Mouse (Mus musculus): Measurements from ENCODE around the gene Pde8b. TPM values are rescaled to one million over a fixed set of nuclear protein-coding genes. Genes with fewer than 3 reads are reported as not detected.

The Pde8b gene
- polyA plus RNA-seq, 1 experiment, result 0.05 TPM

DNA sequence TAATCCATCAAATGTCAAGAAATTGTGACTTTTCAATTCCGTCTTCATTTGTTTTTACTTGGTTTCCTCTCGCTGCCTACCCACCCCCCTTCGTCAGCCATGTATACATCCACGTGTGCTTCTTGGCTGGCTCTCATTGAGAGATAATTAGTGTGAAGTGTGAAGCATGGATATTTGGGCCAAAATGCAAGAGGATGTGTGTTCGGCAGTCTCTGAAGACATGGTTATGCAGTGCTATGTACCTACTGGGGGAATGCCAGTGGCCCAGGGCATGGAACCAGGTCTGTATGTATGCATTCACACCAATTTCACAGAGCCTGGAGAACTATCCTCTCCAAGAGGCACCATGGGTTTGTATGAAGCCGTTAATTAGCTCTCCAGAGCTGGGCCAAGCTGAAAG, 219.3 kb downstream of the Pde8b start:
- no peaks in the 10 kb centered on the region for H3K36me3 ChIP-seq (ENCODE audit: control insufficient read depth, insufficient read depth)
- H3K4me3 ChIP-seq (ENCODE audit: insufficient read depth, poor library complexity, severe bottlenecking), result no peak overlapping the region
- H3K79me2 ChIP-seq (ENCODE audit: control insufficient read depth, insufficient read depth), result no peaks in the 10 kb centered on the region
- no peaks in the 10 kb centered on the region for H3K27me3 ChIP-seq (ENCODE audit: control insufficient read depth, insufficient read depth, insufficient read length)
- H3K79me3 ChIP-seq (ENCODE audit: low read depth), result no peaks in the 10 kb centered on the region
- H3ac ChIP-seq (ENCODE audit: control insufficient read depth, insufficient read length, low read depth), result no peak overlapping the region
- TF ChIP-seq CTCF (IDR thresholded peaks at IDR 0.05; ENCODE audit: control insufficient read depth, insufficient read depth, insufficient read length) (no peak), MYOG (IDR thresholded peaks at IDR 0.05; ENCODE audit: control insufficient read depth, extremely low read depth, insufficient read length) (no peak), USF1 (IDR thresholded peaks at IDR 0.05; ENCODE audit: low read depth) (no peak), FOSL1 (IDR thresholded peaks at IDR 0.05; ENCODE audit: insufficient read depth, low read length, poor library complexity, severe bottlenecking) (no peak), MAX (IDR thresholded peaks at IDR 0.05) (no peak)

DNA sequence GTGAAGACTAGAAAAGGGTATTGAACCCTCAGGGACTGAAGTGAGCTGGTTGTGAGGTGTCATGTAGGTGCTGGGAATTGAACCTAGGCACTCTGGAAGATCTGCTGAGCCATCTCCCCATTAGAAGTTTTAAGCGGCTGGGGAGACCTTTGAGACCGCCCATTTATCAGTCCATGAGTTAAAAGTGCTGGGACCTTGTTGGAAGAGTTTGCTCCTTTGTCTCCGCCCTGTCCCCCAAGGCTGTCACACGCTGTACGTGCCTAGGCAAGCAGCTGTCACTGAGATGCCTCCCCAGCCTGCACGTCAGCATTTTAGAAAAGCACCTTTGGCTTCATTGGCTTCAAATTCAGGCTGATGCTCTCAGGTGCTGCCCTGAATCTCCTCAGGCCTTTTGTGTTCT, 229.9 kb downstream of the Pde8b start:
- no peaks in the 10 kb centered on the region for H3K27me3 ChIP-seq (ENCODE audit: control insufficient read depth, insufficient read depth, insufficient read length)
- no peaks in the 10 kb centered on the region for H3K79me3 ChIP-seq (ENCODE audit: low read depth)
- H3ac ChIP-seq (ENCODE audit: control insufficient read depth, insufficient read length, low read depth), result no peak overlapping the region
- H3K4me3 ChIP-seq (ENCODE audit: insufficient read depth, poor library complexity, severe bottlenecking), result no peak overlapping the region
- no peaks in the 10 kb centered on the region for H3K36me3 ChIP-seq (ENCODE audit: control insufficient read depth, insufficient read depth)
- no peak for TF ChIP-seq FOSL1 (IDR thresholded peaks at IDR 0.05; ENCODE audit: insufficient read depth, low read length, poor library complexity, severe bottlenecking)
- no peak for TF ChIP-seq CTCF (IDR thresholded peaks at IDR 0.05; ENCODE audit: control insufficient read depth, insufficient read depth, insufficient read length)
- no peak for TF ChIP-seq MAX (IDR thresholded peaks at IDR 0.05)
- TF ChIP-seq MYOD1 (IDR thresholded peaks at IDR 0.05; ENCODE audit: control insufficient read depth, insufficient read length, low read depth), result no peak
- no peak for TF ChIP-seq MYOG (IDR thresholded peaks at IDR 0.05; ENCODE audit: control insufficient read depth, extremely low read depth, insufficient read length)
- TF ChIP-seq CEBPB (IDR thresholded peaks at IDR 0.05; ENCODE audit: low read depth), result no peak
- TF ChIP-seq USF1 (IDR thresholded peaks at IDR 0.05; ENCODE audit: low read depth), result no peak
- H3K79me2 ChIP-seq (ENCODE audit: control insufficient read depth, insufficient read depth), result no peaks in the 10 kb centered on the region

DNA sequence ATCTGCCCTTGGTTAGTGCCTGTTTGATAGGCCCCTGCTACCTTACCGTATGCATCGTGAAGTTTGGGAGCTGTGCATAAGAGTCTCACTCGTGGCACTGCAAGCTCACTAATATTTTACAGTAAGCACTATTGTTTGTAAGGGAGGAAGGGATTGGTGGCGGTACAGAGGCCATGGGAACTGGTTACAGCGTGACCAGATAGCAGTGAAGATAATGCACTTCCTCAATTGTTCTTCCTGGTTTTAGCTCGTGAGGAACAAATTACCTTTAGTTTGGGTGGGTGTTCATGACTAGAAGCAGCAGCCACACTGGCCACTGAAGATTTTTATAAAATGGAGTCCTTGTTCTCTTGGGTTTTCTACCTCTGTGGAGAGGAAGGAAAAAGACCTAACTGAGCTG, 230.8 kb downstream of the Pde8b start:
- Histone ChIP-seq H3ac (ENCODE audit: control insufficient read depth, insufficient read length, low read depth) (no peak overlapping the region), H3K36me3 (ENCODE audit: control insufficient read depth, insufficient read depth) (no peaks in the 10 kb centered on the region), H3K79me2 (ENCODE audit: control insufficient read depth, insufficient read depth) (no peaks in the 10 kb centered on the region), H3K27me3 (ENCODE audit: control insufficient read depth, insufficient read depth, insufficient read length) (no peaks in the 10 kb centered on the region), H3K79me3 (ENCODE audit: low read depth) (no peaks in the 10 kb centered on the region), H3K4me3 (ENCODE audit: insufficient read depth, poor library complexity, severe bottlenecking) (no peak overlapping the region)
- TF ChIP-seq USF1 (IDR thresholded peaks at IDR 0.05; ENCODE audit: low read depth) (no peak), FOSL1 (IDR thresholded peaks at IDR 0.05; ENCODE audit: insufficient read depth, low read length, poor library complexity, severe bottlenecking) (no peak), MYOG (IDR thresholded peaks at IDR 0.05; ENCODE audit: control insufficient read depth, extremely low read depth, insufficient read length) (no peak)

DNA sequence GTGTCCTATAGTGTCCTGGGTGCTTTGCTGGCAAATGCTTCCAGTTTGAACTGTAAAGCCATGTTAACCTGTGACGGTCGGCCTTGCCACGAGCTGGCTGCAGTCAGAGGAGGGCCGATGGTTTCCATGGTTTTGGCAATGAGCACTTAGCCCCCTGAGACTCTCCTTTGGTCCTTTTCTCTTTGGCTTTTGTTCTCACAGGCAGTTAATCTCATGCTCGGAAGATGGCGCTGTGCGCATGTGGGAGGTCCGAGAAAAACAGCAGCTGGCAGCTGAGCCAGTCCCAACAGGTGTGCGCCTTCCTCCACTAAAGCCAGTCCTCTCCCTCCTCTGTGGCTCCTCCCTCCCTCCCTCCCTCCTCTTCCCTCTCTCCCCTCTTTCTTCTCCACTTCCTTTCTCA, 232.2 kb downstream of the Pde8b start:
- Histone ChIP-seq H3K27me3 (ENCODE audit: control insufficient read depth, insufficient read depth, insufficient read length) (no peaks in the 10 kb centered on the region), H3K79me2 (ENCODE audit: control insufficient read depth, insufficient read depth) (no peaks in the 10 kb centered on the region), H3K4me3 (ENCODE audit: insufficient read depth, poor library complexity, severe bottlenecking) (no peak overlapping the region), H3K79me3 (ENCODE audit: low read depth) (no peaks in the 10 kb centered on the region), H3K36me3 (ENCODE audit: control insufficient read depth, insufficient read depth) (no peaks in the 10 kb centered on the region), H3ac (ENCODE audit: control insufficient read depth, insufficient read length, low read depth) (no peak overlapping the region)
- TF ChIP-seq MYOD1 (IDR thresholded peaks at IDR 0.05; ENCODE audit: control insufficient read depth, insufficient read length, low read depth) (peak; percentile 53), USF1 (IDR thresholded peaks at IDR 0.05; ENCODE audit: low read depth) (no peak), CTCF (IDR thresholded peaks at IDR 0.05; ENCODE audit: control insufficient read depth, insufficient read depth, insufficient read length) (peak; percentile 17), MAX (IDR thresholded peaks at IDR 0.05) (no peak), CEBPB (IDR thresholded peaks at IDR 0.05; ENCODE audit: low read depth) (no peak)

DNA sequence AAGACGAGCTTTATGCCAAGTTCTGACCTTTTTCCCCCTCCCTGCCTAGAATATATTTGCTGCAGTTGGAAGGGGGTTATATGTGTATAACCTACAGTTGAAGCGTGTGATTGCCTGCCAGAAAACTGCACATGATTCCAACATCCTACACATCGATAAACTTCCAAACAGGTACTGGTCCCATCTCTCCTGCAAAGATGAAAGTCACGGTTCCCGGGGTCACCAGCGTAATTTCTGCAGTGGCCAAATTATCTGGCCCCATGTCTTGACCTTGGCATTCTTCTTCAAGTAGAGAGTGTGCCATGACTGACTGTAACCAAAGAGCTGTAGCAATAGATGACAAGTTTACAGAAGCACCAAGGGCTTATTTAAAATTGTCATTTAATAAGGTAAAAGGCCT, 232.9 kb downstream of the Pde8b start:
- Histone ChIP-seq H3K27me3 (ENCODE audit: control insufficient read depth, insufficient read depth, insufficient read length) (no peaks in the 10 kb centered on the region), H3K79me2 (ENCODE audit: control insufficient read depth, insufficient read depth) (no peaks in the 10 kb centered on the region), H3K79me3 (ENCODE audit: low read depth) (no peaks in the 10 kb centered on the region), H3K36me3 (ENCODE audit: control insufficient read depth, insufficient read depth) (no peaks in the 10 kb centered on the region), H3ac (ENCODE audit: control insufficient read depth, insufficient read length, low read depth) (no peak overlapping the region), H3K4me3 (ENCODE audit: insufficient read depth, poor library complexity, severe bottlenecking) (no peak overlapping the region)
- TF ChIP-seq USF1 (IDR thresholded peaks at IDR 0.05; ENCODE audit: low read depth) (no peak), MAX (IDR thresholded peaks at IDR 0.05) (no peak), CTCF (IDR thresholded peaks at IDR 0.05; ENCODE audit: control insufficient read depth, insufficient read depth, insufficient read length) (no peak), FOSL1 (IDR thresholded peaks at IDR 0.05; ENCODE audit: insufficient read depth, low read length, poor library complexity, severe bottlenecking) (no peak), CEBPB (IDR thresholded peaks at IDR 0.05; ENCODE audit: low read depth) (no peak), MYOG (IDR thresholded peaks at IDR 0.05; ENCODE audit: control insufficient read depth, extremely low read depth, insufficient read length) (no peak), MYOD1 (IDR thresholded peaks at IDR 0.05; ENCODE audit: control insufficient read depth, insufficient read length, low read depth) (no peak)

DNA sequence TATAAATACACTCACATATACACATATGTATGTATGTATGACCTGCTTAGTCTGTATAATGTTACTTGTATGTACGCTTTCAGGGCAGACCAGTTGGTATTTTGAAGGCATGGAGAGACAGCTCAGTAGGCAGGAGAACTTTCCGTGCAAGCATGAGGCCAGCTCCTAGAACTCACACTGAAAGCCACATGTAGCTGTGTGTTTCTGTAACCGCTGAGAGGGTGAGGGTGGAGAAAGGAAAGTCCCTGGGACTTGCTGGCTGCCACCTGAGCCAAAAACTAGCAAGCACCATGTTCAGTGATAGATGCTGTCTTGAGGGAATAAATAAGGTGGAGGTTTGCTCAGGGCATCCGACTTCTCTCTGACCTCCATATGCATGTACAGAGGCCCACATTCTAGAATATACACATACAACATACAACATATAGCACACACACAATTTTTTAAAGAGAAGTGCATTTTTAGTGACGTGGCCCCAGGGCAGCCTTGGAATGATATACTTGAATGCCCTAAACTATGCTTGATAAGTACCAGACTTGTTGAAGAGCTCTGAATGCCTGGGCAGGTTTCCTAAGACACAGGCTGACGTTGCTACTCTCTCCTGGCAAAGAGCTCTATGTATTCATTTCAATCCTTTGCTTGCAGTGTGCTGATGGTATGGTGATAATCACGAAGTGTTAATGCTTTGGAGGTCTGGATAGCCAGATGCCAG, 238.4 kb downstream of the Pde8b start:
- TF ChIP-seq CEBPB (IDR thresholded peaks at IDR 0.05; ENCODE audit: low read depth) (no peak), MYOD1 (IDR thresholded peaks at IDR 0.05; ENCODE audit: control insufficient read depth, insufficient read length, low read depth) (no peak), USF1 (IDR thresholded peaks at IDR 0.05; ENCODE audit: low read depth) (no peak), MAX (IDR thresholded peaks at IDR 0.05) (no peak), FOSL1 (IDR thresholded peaks at IDR 0.05; ENCODE audit: insufficient read depth, low read length, poor library complexity, severe bottlenecking) (no peak), CTCF (IDR thresholded peaks at IDR 0.05; ENCODE audit: control insufficient read depth, insufficient read depth, insufficient read length) (no peak), MYOG (IDR thresholded peaks at IDR 0.05; ENCODE audit: control insufficient read depth, extremely low read depth, insufficient read length) (no peak)
- Histone ChIP-seq H3K27me3 (ENCODE audit: control insufficient read depth, insufficient read depth, insufficient read length) (no peaks in the 10 kb centered on the region), H3K36me3 (ENCODE audit: control insufficient read depth, insufficient read depth) (no peaks in the 10 kb centered on the region), H3K4me3 (ENCODE audit: insufficient read depth, poor library complexity, severe bottlenecking) (no peak overlapping the region), H3K79me3 (ENCODE audit: low read depth) (no peaks in the 10 kb centered on the region), H3K79me2 (ENCODE audit: control insufficient read depth, insufficient read depth) (no peaks in the 10 kb centered on the region), H3ac (ENCODE audit: control insufficient read depth, insufficient read length, low read depth) (no peak overlapping the region)

Measured in C2C12 (cell line).